Mouse (Mus musculus) myocyte (in vitro differentiated cells): ENCODE results near the gene Rftn1. TPM values are rescaled to one million over a fixed set of nuclear protein-coding genes. Genes with fewer than 3 reads are reported as not detected.

Experiments
- H3K27me3 ChIP-seq: one replicate; pipeline ENCODE4 v1.6.1; 2011; ENCODE audit not compliant: control insufficient read depth, insufficient read depth, insufficient read length
- H3K36me3 ChIP-seq: one replicate; pipeline ENCODE4 v1.6.1; 2011; ENCODE audit not compliant: control insufficient read depth, insufficient read depth
- H3K4me2 ChIP-seq: one replicate; pipeline ENCODE4 v1.6.1; 2011; ENCODE audit warnings: low read depth, control low read depth
- H3K4me3 ChIP-seq: one replicate; pipeline ENCODE4 v1.5.1; 2011; ENCODE audit warnings: mild to moderate bottlenecking, control low read depth, moderate library complexity
- H3K79me2 ChIP-seq: one replicate; pipeline ENCODE4 v1.6.1; 2011; ENCODE audit not compliant: control insufficient read depth, insufficient read depth
- H3ac ChIP-seq: one replicate; pipeline ENCODE4 v1.6.1; 2011; ENCODE audit not compliant: control insufficient read depth, insufficient read length
- CEBPB ChIP-seq: IDR thresholded peaks from 2 replicates; pipeline ENCODE4 v1.6.1; 2011; ENCODE audit warnings: mild to moderate bottlenecking, moderate library complexity; ENCODE audit not compliant: poor library complexity, insufficient read depth, severe bottlenecking
- E2F4 ChIP-seq: IDR thresholded peaks from one replicate; pipeline ENCODE4 v1.6.1; 2011; ENCODE audit warnings: mild to moderate bottlenecking, control low read depth, moderate library complexity; ENCODE audit not compliant: insufficient read depth
- MAX ChIP-seq: IDR thresholded peaks from one replicate; pipeline ENCODE4 v1.6.1; 2011; ENCODE audit warnings: low read depth, mild to moderate bottlenecking, control low read depth
- MYOD1 ChIP-seq, 3 experiments: IDR thresholded peaks; one replicate each; pipeline ENCODE4 v1.6.1; 2011; ENCODE audit warnings: control low read depth in 2 of 3, low read depth in 2 of 3, mild to moderate bottlenecking in 2 of 3, moderate library complexity in 1 of 3; ENCODE audit not compliant: insufficient read length in 2 of 3, control insufficient read depth in 1 of 3
- MYOG ChIP-seq, 3 experiments: IDR thresholded peaks; one replicate each; pipeline ENCODE4 v1.6.1; 2011; ENCODE audit warnings: control low read depth in 2 of 3, low read depth in 2 of 3, mild to moderate bottlenecking in 2 of 3; ENCODE audit not compliant: insufficient read length in 2 of 3, control insufficient read depth in 1 of 3, insufficient read depth in 1 of 3
- POLR2A ChIP-seq: IDR thresholded peaks from one replicate; pipeline ENCODE4 v1.6.1; 2011; ENCODE audit warnings: low read depth, mild to moderate bottlenecking, control low read depth, moderate library complexity; ENCODE audit not compliant: insufficient read length
- POLR2AphosphoS2 ChIP-seq: IDR thresholded peaks from one replicate; pipeline ENCODE4 v1.6.1; 2011; ENCODE audit warnings: low read depth, control low read depth; ENCODE audit not compliant: insufficient read length
- REST ChIP-seq: IDR thresholded peaks from one replicate; pipeline ENCODE4 v1.6.1; 2011; ENCODE audit warnings: mild to moderate bottlenecking, control low read depth, moderate library complexity; ENCODE audit not compliant: insufficient read depth, insufficient read length
- SRF ChIP-seq: IDR thresholded peaks from one replicate; pipeline ENCODE4 v1.6.1; 2011; ENCODE audit warnings: low read depth; ENCODE audit not compliant: control insufficient read depth, insufficient read length
- TCF12 ChIP-seq: IDR thresholded peaks from one replicate; pipeline ENCODE4 v1.6.1; 2011; ENCODE audit warnings: mild to moderate bottlenecking, control low read depth; ENCODE audit not compliant: poor library complexity, insufficient read depth, severe bottlenecking
- TCF3 ChIP-seq: IDR thresholded peaks from one replicate; pipeline ENCODE4 v1.6.1; 2011; ENCODE audit warnings: low read depth, control low read depth; ENCODE audit not compliant: insufficient read length
- USF1 ChIP-seq: IDR thresholded peaks from one replicate; pipeline ENCODE4 v1.6.1; 2011; ENCODE audit warnings: low read depth, mild to moderate bottlenecking, control low read depth, moderate library complexity
- polyA plus RNA-seq: library from polyadenylated mRNA; unstranded; fragments of >200 nt; fragmentation: generic; extraction: Trizol; gene quantifications from one replicate; pipeline ENCODE4 v1.2.1, GENCODE M21; 2012; ENCODE audit warnings: missing spikeins

Gene Rftn1
- polyA plus RNA-seq, 1 experiment, result 0.40 TPM

DNA sequence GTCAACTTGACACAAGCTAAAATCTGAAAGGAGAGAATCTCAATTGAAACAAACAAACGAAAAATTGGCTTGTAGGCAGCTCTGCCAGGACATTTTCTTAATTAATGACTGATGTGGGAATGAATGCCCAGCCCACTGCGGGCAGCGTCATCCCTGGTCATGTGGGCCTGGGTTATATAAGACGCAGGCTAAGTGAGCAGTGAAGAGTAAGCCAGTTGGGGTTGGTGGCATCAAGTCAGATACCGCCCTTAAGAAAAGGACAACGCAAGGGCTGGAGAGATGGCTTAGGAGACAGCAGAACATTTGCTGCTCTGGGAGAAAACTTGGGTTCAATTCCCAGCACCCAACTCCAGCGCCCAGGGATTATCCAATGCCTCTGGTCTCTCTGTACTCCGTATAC lies 97.6 kb downstream of the Rftn1 start:
- Histone ChIP-seq H3K27me3 (no peaks in the 10 kb centered on the region), H3ac (no peak overlapping the region), H3K4me3 (no peak overlapping the region), H3K4me2 (no peak overlapping the region), H3K36me3 (no peaks in the 10 kb centered on the region), H3K79me2 (no peaks in the 10 kb centered on the region)
- TF ChIP-seq MYOD1 (IDR thresholded peaks at IDR 0.05; ENCODE audit: control insufficient read depth in 1 of 3, insufficient read length in 2 of 3, low read depth in 2 of 3) (no peak), SRF (no peak), E2F4 (no peak)

GRCm38 (mm10) chr17:50091829-50092228 lies 98.6 kb downstream of the Rftn1 start:
- Histone ChIP-seq H3ac (no peak overlapping the region), H3K79me2 (no peaks in the 10 kb centered on the region), H3K4me2 (no peak overlapping the region), H3K4me3 (no peak overlapping the region), H3K36me3 (no peaks in the 10 kb centered on the region), H3K27me3 (no peaks in the 10 kb centered on the region)
- no peak for TF ChIP-seq USF1

GRCm38 (mm10) chr17:50089725-50090124 lies 100.7 kb downstream of the Rftn1 start:
- no peak overlapping the region for H3ac ChIP-seq
- H3K4me2 ChIP-seq, result no peak overlapping the region
- TF ChIP-seq POLR2A, result no peak
- no peak for TF ChIP-seq MAX
- no peak for TF ChIP-seq E2F4
- no peak for TF ChIP-seq TCF12
- TF ChIP-seq REST, result no peak
- TF ChIP-seq POLR2AphosphoS2, result no peak
- no peak for TF ChIP-seq MYOG (IDR thresholded peaks at IDR 0.05; ENCODE audit: control insufficient read depth in 1 of 3, insufficient read depth in 1 of 3, insufficient read length in 2 of 3, low read depth in 2 of 3)
- no peak for TF ChIP-seq CEBPB
- no peak for TF ChIP-seq USF1
- no peak for TF ChIP-seq MYOD1 (IDR thresholded peaks at IDR 0.05; ENCODE audit: control insufficient read depth in 1 of 3, insufficient read length in 2 of 3, low read depth in 2 of 3)
- TF ChIP-seq SRF, result no peak
- TF ChIP-seq TCF3, result no peak
- no peaks in the 10 kb centered on the region for H3K79me2 ChIP-seq
- H3K4me3 ChIP-seq, result no peak overlapping the region
- no peaks in the 10 kb centered on the region for H3K27me3 ChIP-seq
- H3K36me3 ChIP-seq, result no peaks in the 10 kb centered on the region

DNA sequence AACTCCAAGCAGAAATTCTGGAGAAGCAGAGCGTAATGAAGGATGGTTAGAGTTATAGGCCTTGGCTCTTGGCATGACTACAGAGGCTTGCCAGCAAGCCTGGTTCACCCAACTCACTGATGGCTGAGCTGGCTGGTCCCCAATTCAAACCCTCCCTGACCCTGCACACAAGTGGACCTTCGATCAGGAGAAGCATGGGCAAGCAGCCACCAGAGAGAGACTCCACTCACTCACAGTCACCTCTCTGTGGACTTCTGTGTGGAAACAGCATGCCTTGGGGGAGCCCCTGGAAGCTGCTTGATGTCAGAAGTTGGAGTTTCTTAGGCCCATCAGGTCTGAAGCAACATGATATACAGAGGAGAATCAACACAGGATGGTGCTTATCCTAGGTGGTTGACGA lies 102.4 kb downstream of the Rftn1 start:
- Histone ChIP-seq H3K4me2 (no peak overlapping the region), H3K4me3 (no peak overlapping the region), H3ac (no peak overlapping the region), H3K36me3 (no peaks in the 10 kb centered on the region), H3K79me2 (no peaks in the 10 kb centered on the region), H3K27me3 (no peaks in the 10 kb centered on the region)
- no peak for TF ChIP-seq MYOG (IDR thresholded peaks at IDR 0.05; ENCODE audit: control insufficient read depth in 1 of 3, insufficient read depth in 1 of 3, insufficient read length in 2 of 3, low read depth in 2 of 3)
- no peak for TF ChIP-seq CEBPB
- no peak for TF ChIP-seq POLR2A
- TF ChIP-seq TCF3, result no peak
- TF ChIP-seq USF1, result no peak
- TF ChIP-seq MYOD1 (IDR thresholded peaks at IDR 0.05; ENCODE audit: control insufficient read depth in 1 of 3, insufficient read length in 2 of 3, low read depth in 2 of 3), result no peak
- no peak for TF ChIP-seq SRF
- TF ChIP-seq TCF12, result no peak
- TF ChIP-seq REST, result no peak
- TF ChIP-seq MAX, result no peak
- TF ChIP-seq POLR2AphosphoS2, result no peak
- TF ChIP-seq E2F4, result no peak

DNA sequence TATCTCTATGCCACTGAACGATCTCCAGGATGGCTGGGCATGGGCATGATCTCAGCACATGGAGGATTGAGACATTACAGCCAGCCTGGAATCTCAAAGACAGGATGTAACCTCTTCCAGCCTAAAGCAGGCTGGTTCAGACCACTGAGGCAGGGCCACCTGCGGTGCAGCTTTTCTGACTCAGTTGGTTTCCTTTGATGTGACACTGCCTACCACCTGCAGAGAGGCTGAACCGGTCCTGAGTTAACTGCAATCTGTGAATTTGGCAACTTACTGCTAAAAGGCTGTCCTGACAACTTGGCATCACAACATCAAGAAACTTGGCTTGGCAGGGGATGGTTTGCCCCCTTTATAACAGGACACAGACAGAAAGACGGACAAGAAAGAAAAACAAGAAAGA lies 103.6 kb downstream of the Rftn1 start:
- no peak for TF ChIP-seq SRF
- no peak for TF ChIP-seq MYOG (IDR thresholded peaks at IDR 0.05; ENCODE audit: control insufficient read depth in 1 of 3, insufficient read depth in 1 of 3, insufficient read length in 2 of 3, low read depth in 2 of 3)
- no peak for TF ChIP-seq TCF3
- no peak for TF ChIP-seq E2F4
- TF ChIP-seq POLR2A, result no peak
- TF ChIP-seq MYOD1 (IDR thresholded peaks at IDR 0.05; ENCODE audit: control insufficient read depth in 1 of 3, insufficient read length in 2 of 3, low read depth in 2 of 3), result no peak
- no peak for TF ChIP-seq USF1
- no peak for TF ChIP-seq POLR2AphosphoS2
- no peak for TF ChIP-seq MAX
- TF ChIP-seq REST, result no peak
- no peak for TF ChIP-seq CEBPB
- TF ChIP-seq TCF12, result no peak
- H3K36me3 ChIP-seq, result no peaks in the 10 kb centered on the region
- no peak overlapping the region for H3ac ChIP-seq
- H3K27me3 ChIP-seq, result no peaks in the 10 kb centered on the region
- no peaks in the 10 kb centered on the region for H3K79me2 ChIP-seq
- no peak overlapping the region for H3K4me3 ChIP-seq
- H3K4me2 ChIP-seq, result no peak overlapping the region
